Mouse (Mus musculus): Measurements from ENCODE around the gene Ifitm2.

GRCm38 (mm10) chr7:140922398-140923069, 33.3 kb downstream of the Ifitm2 start:
- TF ChIP-seq POLR2A (IDR thresholded peaks at IDR 0.05; ENCODE audit: borderline replicate concordance, control insufficient read depth, low read depth, low read length) (no peak), CTCF (IDR thresholded peaks at IDR 0.05; ENCODE audit: control insufficient read depth, insufficient read depth, low read length) (no peak)
